Mouse (Mus musculus) small intestine, adult 10 weeks (tissue): Measurements from ENCODE around the gene Olfr458. TPM values are rescaled to one million over a fixed set of nuclear protein-coding genes. Genes with fewer than 3 reads are reported as not detected.

Experiments used
- polyA plus RNA-seq: library from polyadenylated mRNA; stranded (reverse); fragments of 350-450 nt; fragmentation: Illumina TruSeq; extraction: RNeasy Lipid Tissue Mini Kit (QIAGEN cat#74804); gene quantifications from one replicate; pipeline ENCODE4 v1.2.3, GENCODE M21; 2014; ENCODE audit warnings: low replicate concordance

Gene Olfr458
- polyA plus RNA-seq = not detected

GRCm38 (mm10) chr6:42465096-42465495 lies at the start of gene Olfr458:
TSS of gene Olfr458 (minus strand) at chr6:42465196.

GRCm38 (mm10) chr6:42487114-42487513 lies 22.1 kb upstream of the Olfr458 start, which contains the start of gene Olfr456:
TSS of gene Olfr456 (minus strand) at chr6:42487214.

GRCm38 (mm10) chr6:42476235-42476634 lies 11.2 kb upstream of the Olfr458 start, which contains the start of gene Olfr457:
TSS of gene Olfr457 (minus strand) at chr6:42476335.

GRCm38 (mm10) chr6:42434446-42434845 lies 30.6 kb downstream of the Olfr458 start, which contains the start of gene Tas2r126:
TSS of gene Tas2r126 (plus strand) at chr6:42434535.

Other genes with a start within 250 kb of the Olfr458 start
- not detected for gene Tas2r144, start 249.9 kb downstream of the Olfr458 start, polyA plus RNA-seq
- gene Gstk1, start 219.3 kb downstream of the Olfr458 start, polyA plus RNA-seq = 48.8 TPM
- gene Tmem139, start 203.2 kb downstream of the Olfr458 start, polyA plus RNA-seq = 54.1 TPM
- 67.1 TPM for gene Casp2, start 200.2 kb downstream of the Olfr458 start, polyA plus RNA-seq
- 0.15 TPM for gene Clcn1, start 178.5 kb downstream of the Olfr458 start, polyA plus RNA-seq
- gene Fam131b, start 140.6 kb downstream of the Olfr458 start, polyA plus RNA-seq = 0.15 TPM
- 0.85 TPM for gene Zyx, start 115.6 kb downstream of the Olfr458 start, polyA plus RNA-seq
- gene Epha1, start 91.9 kb downstream of the Olfr458 start, polyA plus RNA-seq = 7.2 TPM
- gene Tas2r143, start 65.0 kb downstream of the Olfr458 start, polyA plus RNA-seq = not detected
- gene Tas2r135, start 59.8 kb downstream of the Olfr458 start, polyA plus RNA-seq = not detected
- not detected for gene Tas2r126, start 30.7 kb downstream of the Olfr458 start, polyA plus RNA-seq
- gene Olfr457, start 11.1 kb upstream of the Olfr458 start, polyA plus RNA-seq = not detected
- gene Olfr456, start 22.0 kb upstream of the Olfr458 start, polyA plus RNA-seq = not detected
- gene Olfr455, start 82.4 kb upstream of the Olfr458 start, polyA plus RNA-seq = not detected
- not detected for gene Tcaf3, start 132.5 kb upstream of the Olfr458 start, polyA plus RNA-seq
- 13.3 TPM for gene Tcaf2, start 180.1 kb upstream of the Olfr458 start, polyA plus RNA-seq
- 11.4 TPM for gene Tcaf1, start 244.9 kb upstream of the Olfr458 start, polyA plus RNA-seq